Mouse (Mus musculus): ENCODE data around the gene Cnp.
A peak's percentile ranks its signal among the peaks of the same experiment; 100 is the strongest.
"Not testable (repeated sequence)": the region's sequence is repeated elsewhere in the genome, so short reads cannot be mapped to it uniquely, and the experiment has no call there.

Gene Cnp

DNA sequence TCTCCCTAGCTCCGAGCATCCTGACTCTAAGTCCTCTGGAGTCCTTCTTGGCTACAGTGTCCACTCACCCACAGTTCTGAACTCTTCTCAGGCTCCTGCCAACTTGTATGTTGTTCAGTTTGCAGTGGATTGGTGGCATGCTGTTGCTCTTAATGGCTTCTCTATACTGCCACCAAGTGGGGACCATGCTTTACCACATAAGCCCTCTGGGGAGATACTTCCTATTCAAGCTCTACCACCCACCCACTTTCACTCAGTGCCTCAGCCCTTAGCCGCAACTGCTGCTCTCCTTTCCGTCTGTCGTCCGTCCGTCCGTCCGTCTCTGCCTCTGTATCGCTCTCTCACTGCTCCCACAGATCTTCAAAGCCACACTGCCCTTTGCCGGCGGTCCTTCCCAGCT, 19.1 kb upstream of the Cnp start:
- peak; percentile 77 for DNase-seq

DNA sequence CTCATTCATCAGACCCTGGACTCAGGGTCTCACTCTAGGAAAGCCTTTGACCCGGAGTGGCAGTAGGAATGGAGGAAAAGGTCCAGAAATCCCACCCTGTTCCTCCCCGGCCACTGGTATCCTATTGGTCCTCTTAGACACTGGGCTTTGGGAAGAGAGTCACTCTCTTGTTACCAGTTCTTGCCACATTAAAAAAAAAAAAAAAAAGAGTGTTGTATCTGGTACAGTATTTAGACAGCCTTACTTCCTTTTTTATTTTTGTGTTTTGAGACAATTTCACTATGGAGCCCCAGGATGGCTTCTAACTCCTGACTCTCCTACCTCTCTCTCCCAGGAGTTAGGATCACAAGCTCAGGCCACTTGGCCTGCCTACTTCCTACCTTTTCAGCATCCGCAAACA, 17.1 kb upstream of the Cnp start:
- DNase-seq, result no peak

DNA sequence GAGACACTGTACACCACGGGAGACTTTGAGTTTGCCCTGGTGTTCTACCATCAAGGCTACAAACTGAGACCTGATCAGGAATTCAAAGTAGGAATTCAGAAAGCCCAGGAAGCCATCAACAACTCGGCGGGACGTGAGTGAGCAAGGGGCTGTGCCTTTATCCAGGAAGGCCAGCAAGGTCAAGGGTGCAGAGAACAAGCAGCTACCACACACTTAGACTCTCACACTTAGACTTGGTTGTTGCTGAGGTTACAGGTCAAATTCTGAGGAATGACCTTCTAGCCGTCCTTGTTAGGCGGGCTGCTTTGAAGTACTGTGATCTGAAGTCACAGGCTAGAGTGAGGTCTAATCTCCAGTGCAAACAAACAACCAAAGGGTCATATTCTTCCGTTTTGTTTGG, 15.2 kb upstream of the Cnp start:
- DNase-seq, result no peak

DNA sequence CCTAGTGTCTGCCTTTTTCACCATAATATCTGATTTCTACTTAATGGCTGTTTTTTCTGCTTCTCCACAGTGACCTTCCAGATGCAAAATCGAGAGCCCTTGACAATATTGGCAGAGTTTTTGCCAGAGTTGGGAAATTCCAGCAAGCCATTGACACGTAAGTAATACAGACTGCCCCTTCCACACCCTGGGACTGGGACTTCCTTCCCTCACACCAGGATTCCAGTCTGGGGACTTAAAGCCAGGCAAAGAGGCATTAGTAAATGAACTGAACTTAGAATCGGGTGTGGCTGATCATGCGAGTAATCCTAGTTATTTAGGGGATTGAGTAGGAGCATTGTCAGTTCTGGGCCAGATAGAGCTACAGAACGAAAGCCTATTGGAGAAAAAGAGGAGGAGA, 13.0 kb upstream of the Cnp start:
- DNase-seq, result no peak

DNA sequence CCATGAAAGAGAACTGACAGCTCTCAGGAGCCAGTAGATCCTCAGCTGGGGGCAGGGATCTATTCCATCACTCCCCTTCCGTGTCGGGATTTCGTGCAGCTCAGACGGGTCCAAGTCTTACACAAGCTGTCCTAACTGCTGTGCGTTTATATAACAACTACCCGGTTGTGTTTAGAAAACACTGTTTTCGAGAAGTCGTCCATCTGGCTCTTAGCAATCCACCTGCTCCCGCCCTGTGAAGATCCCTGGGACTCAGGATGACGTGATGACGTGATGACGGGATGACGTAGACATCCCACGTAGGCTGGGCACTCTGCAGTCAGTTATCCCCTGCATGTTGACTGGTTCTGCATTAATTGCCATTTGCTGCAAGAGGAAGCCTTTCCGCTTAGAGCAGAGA, 10.4 kb upstream of the Cnp start:
- no peak for DNase-seq

DNA sequence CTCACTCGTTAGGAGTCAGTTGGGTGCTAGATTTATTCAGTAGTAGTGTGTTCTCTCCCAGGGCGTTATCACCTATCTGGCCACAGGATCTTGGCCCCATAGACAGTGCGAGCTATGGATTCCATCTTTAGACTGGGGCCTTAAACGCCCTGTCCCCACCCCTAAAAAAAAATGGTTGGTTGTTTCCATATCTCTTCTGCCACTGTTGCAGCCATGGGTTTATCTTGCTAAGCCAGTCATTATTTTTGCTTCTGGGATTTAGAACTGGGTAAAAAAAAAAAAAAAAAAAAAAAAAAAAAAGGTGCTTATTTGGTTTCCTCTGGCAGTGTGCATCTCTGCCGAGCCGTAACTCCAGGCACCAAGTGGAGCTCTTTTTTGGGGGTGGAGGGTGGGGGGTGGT, 10.0 kb upstream of the Cnp start:
- DNase-seq, result no peak

DNA sequence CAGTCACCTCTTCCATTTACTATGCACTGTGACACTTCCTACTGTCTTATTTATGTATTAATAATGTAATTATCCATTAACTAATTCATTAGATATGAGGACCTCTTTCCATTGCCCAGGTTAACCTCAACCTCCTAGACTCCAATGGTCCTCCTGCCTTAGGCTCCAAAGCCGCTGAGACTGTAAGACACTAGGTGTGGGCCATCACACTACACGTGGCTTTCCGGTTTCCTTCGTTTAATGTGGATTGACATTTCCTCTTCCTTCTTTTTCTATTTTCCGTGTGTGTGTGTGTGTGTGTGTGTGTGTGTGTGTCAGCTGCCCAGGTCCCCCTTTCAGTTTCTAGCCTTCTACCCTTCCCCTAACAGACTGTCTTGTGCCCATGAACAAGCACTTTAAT, 7.5 kb upstream of the Cnp start:
- DNase-seq, result no peak

DNA sequence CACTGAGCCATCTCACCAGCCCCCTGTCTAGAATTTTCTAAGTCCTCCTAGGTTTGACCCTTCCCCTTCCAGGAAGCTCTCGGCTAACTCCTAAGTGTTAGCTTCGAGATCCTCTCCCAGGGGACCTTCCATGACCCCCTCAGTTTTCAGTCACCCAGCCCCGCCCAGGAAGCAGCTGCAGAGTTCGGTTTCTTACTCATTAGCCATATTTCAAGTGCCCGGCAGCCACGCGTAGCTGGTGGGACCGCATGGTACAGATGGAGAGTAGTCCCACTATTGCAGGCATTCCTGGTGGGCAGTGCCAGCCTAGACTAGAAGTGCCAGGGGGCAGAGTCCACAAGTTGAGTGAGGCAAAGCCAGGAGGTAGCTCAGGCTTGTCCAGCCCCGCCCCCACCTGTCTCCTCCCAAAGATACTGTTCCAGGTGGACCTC, 6.9 kb upstream of the Cnp start:
- peak; percentile 68 for DNase-seq

DNA sequence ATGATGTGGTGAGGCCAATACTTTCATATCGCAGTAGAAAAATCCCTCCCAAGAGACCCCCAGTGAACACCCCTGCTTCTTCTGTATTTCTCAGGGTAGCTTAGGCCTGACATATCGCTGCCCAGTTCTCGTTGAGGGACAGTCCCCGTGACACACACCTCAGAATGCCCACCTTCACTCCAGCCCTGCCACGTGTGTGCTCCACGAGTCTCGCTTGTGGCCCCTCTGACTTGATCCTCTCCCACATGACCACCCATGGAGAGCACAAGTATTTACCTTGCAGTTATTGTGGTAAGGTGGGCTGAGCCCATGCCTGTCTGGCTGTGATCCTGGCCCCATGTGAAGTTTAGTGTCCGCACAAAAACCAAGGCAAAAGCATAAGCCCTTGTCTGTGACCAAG, 6.0 kb upstream of the Cnp start:
- no peak for DNase-seq

DNA sequence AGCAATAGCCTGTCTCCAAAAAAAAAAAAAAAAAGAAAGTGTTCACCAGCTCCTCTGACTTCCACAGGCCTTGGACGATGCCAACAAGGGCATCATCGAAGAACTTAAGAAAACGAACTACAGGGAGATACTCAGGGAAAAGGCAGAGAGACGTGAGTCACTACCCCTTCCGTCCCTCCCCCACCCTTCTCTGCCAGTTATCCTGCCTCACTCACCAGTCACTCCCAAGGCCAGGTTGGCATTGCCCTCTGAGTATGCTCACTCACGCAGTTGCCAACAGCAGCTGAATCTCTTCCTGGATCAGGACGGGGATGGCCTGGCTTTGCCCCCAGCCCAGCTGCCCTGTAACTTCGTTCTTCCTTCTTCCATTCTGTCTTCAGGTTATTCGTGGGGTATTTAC, 4.9 kb upstream of the Cnp start:
- DNase-seq, result no peak

DNA sequence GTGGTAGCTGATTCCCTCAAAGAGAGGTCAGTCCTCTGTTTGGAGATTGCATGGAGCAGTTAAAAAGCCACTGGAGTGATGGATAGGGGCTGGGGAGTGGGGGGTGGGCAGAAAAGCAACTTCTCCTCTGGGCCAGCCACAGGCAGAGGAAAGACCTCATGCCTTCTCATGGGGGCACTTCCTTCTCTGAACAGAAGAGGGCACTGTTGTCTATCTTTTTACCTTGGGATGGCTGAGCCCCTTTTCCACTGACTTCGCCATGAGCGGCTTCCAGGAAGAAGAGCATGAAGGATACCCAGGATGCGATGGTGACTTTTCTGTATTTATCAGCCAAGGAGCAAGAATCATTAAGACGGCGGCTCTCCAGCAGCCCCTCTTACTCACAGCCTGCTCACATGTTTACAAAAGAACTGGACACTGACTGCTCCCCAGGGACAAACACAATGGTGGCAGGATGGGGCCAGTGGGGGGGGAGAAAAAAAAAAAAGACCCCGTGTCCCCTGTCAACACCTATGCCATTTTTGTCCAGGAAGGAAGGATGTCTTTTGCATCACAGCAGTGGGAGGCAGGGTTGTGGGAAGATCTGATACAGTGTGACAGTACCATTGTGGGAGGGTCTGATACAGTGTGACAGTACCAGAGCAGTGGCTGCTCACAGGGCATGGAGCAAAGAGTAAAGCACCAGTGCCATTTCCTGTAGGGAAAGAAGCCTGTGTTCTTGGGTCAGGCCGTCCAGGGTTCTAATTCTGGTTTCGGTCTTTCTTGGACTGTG, 4.1 kb upstream of the Cnp start:
- DNase-seq, result peak; percentile 84

DNA sequence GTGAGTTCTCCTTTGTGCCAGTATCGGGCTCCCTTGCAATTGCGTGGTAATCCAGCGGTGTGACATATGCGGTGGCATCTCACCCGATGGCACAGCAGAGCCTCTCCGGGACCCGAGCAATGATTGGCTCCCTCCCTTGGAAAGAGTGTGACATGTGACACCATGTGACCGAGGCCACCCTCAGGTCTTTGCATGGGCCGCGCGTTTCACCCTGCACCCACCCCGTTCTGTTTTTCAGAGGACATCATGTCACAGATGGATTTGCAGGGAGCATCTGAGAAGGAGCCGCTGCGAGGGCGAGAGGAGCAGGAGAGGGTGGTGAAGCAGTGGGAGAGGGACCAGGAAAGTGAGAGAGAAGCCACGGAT, 3.5 kb upstream of the Cnp start:
- DNase-seq, result no peak

DNA sequence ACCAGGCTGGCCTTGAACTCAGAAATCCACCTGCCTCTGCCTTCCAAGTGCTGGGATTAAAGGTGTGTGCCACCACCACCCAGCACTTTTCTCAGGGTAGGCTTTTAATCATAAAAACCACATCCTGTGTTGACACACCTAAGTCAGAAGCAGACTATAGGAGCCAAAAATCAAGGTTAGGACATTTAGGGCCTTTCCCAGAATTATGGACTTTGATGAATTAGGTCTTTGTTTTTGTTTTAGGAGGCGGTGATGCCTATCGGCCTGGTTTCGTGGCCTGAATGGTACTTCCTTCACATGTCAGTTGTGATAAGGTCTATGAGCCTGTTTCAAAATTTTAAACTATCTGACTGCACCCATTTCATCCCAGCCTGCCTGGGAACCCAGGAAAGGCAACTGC, 516 bp upstream of the Cnp start:
- DNase-seq, result no peak

DNA sequence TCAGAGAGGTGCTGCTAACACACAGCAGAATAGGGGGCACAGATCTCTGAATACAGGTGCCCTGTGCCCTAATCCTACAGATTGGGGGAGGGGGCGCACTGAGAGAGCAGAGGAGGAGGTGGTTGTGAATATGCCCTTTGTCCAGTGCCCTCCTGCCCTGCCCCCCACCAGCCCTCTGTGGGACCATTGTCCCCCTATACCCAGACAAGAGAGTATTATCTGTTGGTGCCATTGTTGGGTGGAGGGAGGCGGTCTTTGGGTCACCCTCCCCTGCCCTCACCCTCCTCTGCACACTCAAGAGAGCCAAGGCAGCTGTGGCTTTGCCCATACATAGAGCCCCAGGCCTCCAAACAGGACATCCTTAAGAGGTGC, 766 bp downstream of the Cnp start:
- no peak for DNase-seq

DNA sequence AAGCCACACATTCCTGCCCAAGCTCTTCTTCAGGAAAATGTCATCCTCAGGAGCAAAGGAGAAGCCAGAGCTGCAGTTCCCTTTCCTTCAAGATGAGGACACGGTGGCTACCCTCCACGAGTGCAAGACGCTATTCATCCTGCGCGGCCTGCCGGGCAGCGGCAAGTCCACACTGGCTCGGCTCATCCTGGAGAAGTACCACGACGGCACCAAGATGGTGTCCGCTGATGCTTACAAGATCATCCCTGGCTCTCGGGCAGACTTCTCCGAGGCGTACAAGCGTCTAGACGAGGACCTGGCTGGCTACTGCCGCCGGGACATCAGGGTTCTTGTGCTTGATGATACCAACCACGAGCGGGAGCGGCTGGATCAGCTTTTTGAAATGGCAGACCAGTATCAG, 1.6 kb downstream of the Cnp start:
- no peak for DNase-seq

DNA sequence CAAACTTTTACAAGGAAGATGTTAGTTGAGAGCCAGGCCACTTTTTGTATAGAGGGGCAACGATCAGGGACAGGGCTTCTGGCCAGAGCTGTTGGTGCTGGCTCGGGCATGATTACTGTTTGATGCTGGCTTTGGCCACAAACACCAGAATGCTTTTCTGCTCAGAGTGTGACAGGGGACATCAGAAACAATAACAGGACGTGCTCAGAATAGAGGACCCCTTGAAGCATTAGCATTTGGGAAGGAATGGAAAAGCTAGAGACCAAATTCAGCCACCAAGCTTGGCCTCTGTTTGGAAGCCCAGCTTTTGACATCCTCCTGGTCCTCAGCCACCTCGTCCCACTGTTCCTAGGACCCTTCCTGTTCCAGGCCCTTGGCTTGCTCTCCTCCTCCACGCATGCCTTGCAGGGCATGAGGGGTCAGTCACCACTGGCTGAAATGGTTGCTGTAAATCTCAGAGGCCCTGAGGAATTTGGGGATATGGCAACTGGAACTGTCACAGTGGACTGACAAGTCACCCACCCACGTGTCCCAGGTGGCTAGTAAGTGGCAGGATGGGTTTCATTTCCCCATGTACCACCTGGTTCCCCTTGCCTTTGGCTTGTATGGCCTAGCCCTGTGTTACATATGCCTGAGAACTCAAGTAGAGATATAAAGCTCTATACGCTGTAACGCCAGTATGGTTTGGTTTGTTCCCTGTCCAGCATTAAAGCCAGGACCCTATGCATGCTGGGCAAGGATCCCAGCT, 3.3 kb downstream of the Cnp start:
- DNase-seq, result no peak

DNA sequence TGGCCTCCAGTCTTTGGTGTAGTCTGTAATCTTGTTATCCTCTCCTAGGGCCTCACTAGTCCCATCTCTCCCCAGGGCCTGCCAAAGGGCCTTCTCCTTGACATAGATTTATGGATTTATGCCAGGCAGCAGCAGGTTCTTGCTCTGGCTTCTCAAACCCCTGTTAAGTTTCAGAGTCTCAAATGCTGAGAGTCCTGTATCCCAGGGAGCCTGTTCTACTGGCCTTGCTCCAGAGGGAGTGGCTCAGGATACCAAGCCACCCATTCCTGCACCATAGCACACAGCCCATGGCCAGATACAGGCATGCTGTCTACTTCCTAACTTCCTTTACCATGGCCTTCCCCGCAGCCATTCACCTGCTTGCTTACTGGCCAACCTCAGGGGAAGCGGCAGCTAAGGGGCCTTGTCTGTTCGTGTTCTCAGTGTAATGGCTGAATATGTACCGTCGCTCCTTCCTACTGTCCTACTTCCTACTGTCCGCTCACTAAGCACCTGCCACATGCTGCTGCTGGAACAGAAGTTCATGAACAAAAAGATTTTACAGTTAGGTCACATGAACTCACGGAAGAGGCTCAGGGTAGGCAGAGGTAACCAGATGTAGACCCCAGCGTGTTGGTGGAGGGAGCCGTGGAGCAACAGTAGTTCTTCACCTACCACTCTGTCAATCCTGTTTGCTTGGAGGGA, 4.6 kb downstream of the Cnp start:
- DNase-seq, result no peak

DNA sequence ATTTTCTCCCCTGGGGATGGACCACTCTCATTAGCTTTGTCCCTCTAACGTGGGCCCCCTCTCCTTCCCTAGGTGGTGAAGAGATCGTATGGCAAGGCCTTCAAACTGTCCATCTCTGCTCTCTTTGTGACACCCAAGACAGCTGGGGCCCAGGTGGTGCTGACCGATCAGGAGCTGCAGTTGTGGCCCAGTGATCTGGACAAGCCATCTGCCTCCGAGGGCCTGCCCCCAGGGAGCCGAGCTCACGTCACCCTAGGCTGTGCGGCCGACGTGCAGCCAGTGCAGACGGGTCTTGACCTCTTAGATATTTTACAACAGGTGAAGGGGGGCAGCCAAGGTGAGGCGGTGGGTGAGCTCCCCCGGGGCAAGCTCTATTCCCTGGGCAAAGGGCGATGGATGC, 5.6 kb downstream of the Cnp start:
- DNase-seq, result no peak

DNA sequence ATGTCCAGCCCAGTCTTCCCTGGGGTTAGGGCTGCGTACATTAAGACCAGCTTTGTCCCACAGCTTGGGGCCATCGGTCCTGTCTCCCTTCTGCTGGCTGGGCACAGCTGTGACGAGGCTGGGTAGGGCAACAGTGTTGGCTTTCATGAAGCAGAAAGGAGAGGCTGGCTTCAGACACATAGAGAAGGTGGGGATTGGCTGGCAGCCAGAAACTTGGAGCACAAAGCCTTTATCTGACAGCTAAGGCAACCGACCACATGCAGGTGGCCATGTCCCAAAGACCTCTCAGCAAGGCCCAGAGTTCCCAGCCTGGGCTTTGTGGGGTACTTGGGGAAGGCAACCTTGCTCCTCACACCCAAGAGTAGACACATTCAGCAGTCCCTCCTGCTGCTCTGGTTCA, 7.1 kb downstream of the Cnp start:
- DNase-seq, result peak; percentile 53

DNA sequence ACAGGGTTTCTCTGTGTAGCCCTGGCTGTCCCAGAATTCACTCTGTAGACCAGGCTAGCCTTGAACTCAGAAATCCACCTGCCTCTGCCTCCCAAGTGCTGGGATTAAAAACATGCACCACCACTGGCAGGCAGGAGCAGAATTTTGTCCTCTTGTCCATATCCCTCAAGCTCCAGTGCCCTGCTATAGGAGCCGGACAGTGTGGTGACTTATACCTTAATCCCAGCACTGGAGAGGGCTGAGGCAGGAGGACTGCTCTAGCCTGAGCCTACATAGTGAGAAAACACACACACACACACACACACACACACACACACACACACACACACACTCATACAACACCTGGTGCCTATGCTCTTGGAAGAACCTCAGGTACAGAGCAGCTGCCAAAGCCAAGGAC, 7.7 kb downstream of the Cnp start:
- DNase-seq, result not testable (repeated sequence)

DNA sequence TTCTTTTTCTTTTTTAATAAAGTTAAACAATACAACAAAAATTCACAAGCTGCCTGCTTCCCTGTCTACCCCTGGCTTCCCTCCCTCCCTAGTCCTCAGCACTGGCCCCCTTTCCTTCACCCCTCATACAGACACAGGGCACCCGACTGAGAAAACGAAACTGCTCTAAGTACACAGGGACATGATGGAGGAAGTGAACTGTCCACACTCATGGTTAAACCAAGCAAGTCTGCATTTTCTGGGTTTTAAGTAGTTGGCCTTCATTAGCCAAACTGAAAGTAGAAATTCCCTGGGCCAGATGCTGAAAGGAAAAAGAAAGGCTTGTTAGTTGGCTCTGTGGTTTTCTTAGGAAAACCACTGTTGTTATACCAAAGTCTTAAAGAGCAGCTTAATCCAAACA, 8.1 kb downstream of the Cnp start:
- no peak for DNase-seq

DNA sequence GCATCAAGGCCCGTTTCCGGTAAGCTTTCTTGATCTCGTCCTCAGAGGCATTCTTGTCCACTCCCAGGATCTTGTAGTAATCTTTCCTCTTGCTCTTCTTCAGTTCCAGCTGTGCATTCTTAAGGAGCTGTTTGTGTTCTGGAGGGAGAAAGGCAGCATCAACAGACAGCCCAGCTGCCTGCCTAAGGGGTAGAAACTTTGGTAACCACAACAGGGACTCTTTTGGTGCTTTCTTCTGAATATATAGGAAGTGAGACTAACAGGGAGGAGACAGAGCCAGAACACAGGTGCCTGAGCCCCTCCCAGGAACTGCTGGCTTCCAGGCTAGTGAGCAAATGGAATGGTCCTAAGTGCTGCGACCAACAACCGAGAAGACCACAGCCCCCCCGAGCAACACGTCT, 9.9 kb downstream of the Cnp start:
- no peak for DNase-seq

DNA sequence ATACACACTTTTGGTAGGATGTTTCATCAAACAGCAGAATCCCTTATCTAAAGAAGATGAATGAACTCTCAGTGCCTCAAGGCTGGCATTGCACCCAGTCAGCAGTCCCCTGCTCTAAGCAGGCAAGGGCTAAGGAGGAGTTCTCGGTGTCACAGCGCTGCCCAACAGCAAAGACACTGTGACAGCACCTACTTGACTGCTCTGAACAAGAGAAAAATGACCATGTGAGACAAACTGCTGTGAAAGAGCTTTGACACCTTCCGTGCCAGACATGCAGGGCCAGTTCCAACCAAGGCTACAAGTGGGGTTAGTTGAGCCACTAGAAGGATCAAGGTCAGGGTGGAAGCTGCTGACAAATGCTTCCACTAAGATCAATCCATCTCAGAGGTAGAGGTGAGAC, 10.4 kb downstream of the Cnp start:
- no peak for DNase-seq

DNA sequence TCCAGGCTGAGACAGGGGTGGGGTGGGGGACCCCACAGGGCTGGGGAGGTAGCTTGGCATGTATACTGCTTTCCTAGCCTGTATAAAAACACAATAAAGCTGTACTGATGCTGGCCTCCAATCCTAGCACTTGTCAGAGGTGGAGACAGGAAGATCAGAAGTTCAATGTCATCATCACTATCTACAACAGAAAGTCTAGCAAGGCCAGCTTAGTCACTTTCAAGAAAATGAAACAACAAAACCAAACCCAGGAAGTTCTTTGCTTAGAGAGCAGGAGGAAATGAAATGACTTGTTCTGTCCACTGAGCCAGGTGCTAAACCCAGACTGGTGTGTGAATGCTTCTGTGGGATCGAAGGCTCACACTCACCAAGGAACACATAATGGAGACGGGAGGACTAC, 13.8 kb downstream of the Cnp start:
- no peak for DNase-seq
